Mouse (Mus musculus) ES-Bruce4 (cell line): ENCODE data around the gene Akap8.

Experiments
- CTCF ChIP-seq: IDR thresholded peaks from one replicate; pipeline ENCODE4 v1.8.1; 2011; ENCODE audit warnings: low read depth, low read length
- EP300 ChIP-seq: IDR thresholded peaks from 2 replicates; pipeline ENCODE4 v1.6.1; 2011; ENCODE audit warnings: low read depth, low read length; ENCODE audit not compliant: insufficient read depth

GRCm38 (mm10) chr17:32281611-32282310 lies 39.3 kb downstream of the Akap8 start:
- TF ChIP-seq CTCF (no peak), EP300 (no peak)
